Mouse (Mus musculus): ENCODE data around the gene Hltf. TPM values are rescaled to one million over a fixed set of nuclear protein-coding genes. Genes with fewer than 3 reads are reported as not detected.

Gene Hltf
- 13.5 TPM for polyA plus RNA-seq (2014; fragmentation: Illumina TruSeq; extraction: RNeasy Lipid Tissue Mini Kit (QIAGEN cat#74804); ENCODE audit: low read depth, low replicate concordance)

GRCm38 (mm10) chr3:20057306-20058196, at the start of gene Hltf:
Hltf (plus strand) TSS chr3:20057811.

GRCm38 (mm10) chr3:20034719-20035404, 22.7 kb upstream of the Hltf start, which contains the start of gene Hps3:
Hps3 (minus strand) TSS chr3:20035315.

GRCm38 (mm10) chr3:20154531-20155367, 97.1 kb downstream of the Hltf start, which contains the start of gene Gyg:
Gyg (minus strand) TSS chr3:20155317.

Other genes starting within 250 kb of the Hltf start
- 26.3 TPM for gene Cp, start 100.8 kb upstream of the Hltf start, polyA plus RNA-seq (2014; fragmentation: Illumina TruSeq; extraction: RNeasy Lipid Tissue Mini Kit (QIAGEN cat#74804); ENCODE audit: low read depth, low replicate concordance)
- 11.0 TPM for gene Hps3, start 22.5 kb upstream of the Hltf start, polyA plus RNA-seq (2014; fragmentation: Illumina TruSeq; extraction: RNeasy Lipid Tissue Mini Kit (QIAGEN cat#74804); ENCODE audit: low read depth, low replicate concordance)
- 9.3 TPM for gene Gyg, start 97.5 kb downstream of the Hltf start, polyA plus RNA-seq (2014; fragmentation: Illumina TruSeq; extraction: RNeasy Lipid Tissue Mini Kit (QIAGEN cat#74804); ENCODE audit: low read depth, low replicate concordance)
- 1.1 TPM for gene Cpa3, start 184.4 kb downstream of the Hltf start, polyA plus RNA-seq (2014; fragmentation: Illumina TruSeq; extraction: RNeasy Lipid Tissue Mini Kit (QIAGEN cat#74804); ENCODE audit: low read depth, low replicate concordance)
- 0.45 TPM for gene Cpb1, start 217.9 kb downstream of the Hltf start, polyA plus RNA-seq (2014; fragmentation: Illumina TruSeq; extraction: RNeasy Lipid Tissue Mini Kit (QIAGEN cat#74804); ENCODE audit: low read depth, low replicate concordance)

Measured in testis, adult 10 weeks (tissue).